Mouse (Mus musculus): ENCODE measurements around the gene Eef1a1.
A peak's percentile ranks its signal among the peaks of the same experiment; 100 is the strongest.
"Not testable (repeated sequence)": the region's sequence is repeated elsewhere in the genome, so short reads cannot be mapped to it uniquely, and the experiment has no call there.

Eef1a1 gene

GRCm38 (mm10) chr9:78488890-78489420, at the start of gene Eef1a1:
TSS of gene Eef1a1 (minus strand) at chr9:78489151.
- DNase-seq (ENCODE audit: low read depth, low spot score) = no peak

DNA sequence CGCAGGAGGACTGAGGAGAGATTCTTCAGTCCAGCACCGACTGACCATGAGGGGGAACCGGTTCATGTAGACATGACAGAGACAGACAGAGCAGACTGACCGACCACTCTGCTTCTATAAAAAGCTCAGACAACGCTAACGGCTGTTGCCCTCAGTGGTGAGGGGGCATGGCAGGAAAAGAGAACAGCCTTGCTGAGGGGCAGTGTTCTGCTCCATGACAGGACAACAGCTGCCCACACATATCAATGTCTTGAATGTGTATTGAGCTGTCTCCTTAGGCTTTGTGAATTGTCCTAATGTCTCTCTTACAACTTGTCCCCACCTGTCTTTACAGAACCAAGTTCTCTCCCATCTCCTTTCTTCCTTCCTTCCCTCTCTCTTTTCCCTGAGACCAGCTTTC, 49.5 kb upstream of the Eef1a1 start:
- no peak for DNase-seq (ENCODE audit: low read depth, low spot score)

DNA sequence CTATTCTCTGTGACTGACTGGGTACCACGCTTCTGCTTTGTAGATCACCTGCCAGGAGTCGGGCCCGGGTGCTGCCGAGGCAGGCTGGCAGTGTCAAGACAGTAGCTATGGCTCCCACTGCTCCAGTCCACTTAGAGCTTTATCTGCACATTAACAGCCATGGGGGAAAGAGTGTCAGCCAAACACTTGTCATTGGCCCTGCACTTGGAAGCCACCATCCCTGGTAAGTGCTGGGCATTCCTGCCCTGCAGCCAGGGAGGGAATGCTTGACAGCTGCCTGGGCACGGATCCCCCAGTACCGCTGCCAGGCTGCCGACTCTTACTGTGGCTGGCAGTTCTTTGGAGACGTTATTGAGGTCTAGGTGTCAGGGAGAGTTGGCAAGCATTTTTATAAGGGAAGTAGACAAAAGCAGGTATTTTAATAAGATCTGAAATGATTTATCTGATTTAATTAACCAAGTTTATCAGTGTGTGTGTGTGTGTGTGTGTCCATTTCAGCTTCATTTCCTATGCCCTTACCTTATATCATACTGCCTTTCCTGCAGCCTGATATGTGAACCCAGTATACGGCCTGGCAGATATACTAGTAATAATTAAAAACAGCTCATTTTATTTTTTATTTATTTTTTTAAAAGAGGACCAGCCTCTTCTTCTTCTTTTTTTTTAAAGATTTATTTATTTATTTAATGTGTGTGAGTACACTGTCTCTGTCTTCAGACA, 48.4 kb upstream of the Eef1a1 start:
- no peak for DNase-seq (ENCODE audit: low read depth, low spot score)

- DNase-seq (ENCODE audit: low read depth, low spot score) = no peak
These were observed 45.7 kb upstream of the Eef1a1 start for GRCm38 (mm10) chr9:78534606-78535005.

DNA sequence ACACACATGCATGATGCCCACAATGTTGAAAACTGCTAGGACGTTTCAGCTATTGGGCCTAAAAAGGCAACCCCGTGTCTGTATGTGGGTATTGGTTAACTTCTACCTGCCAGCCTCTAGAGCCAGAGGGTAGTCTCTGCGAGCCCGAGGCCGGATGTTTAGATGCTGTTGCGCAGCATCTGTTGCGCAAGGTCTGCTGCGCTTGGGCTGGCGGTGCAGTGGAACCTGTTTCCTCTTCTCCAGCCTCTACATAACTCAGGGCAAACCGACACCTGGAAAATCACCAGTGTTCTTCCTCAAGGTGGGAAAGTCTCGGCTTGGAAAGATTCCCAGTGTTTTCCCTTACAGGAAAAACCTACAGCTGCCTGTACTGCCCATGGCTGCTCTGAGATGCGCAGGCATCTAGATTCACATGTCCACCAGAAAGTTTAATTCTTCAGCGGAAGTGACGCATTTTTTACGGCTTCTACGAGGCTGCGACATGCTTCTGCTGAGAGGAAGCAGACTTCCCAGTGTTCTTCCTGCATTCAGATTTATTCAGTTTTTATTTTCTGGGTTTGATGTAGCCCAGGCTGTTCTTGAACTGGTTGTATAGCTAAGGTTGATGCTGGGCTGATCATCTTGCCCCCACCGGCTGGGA, 44.5 kb upstream of the Eef1a1 start:
- DNase-seq (ENCODE audit: low read depth, low spot score) = no peak

- DNase-seq (ENCODE audit: low read depth, low spot score) = no peak
These were observed 43.4 kb upstream of the Eef1a1 start for GRCm38 (mm10) chr9:78532341-78532819.

DNA sequence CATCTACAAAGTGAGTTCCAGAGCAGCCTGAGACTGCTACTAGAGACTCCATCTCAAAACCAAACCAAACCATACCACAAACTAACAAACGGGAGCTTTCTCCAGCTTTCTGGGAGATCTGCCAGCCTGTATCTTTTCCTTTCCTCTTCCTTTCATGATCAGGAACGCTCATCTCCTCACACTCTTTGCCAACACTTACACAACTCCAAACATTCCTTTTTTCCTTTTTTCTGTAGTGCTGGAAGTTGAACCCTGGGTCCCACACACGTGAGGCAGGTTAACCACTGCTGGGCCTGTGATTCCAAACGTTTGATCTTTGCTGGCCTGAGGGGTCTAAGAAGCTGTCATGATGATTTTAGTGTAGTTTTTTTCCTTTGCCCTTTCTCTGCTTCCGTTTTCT, 42.9 kb upstream of the Eef1a1 start:
- DNase-seq (ENCODE audit: low read depth, low spot score) = no peak

- peak; percentile 82 for DNase-seq (ENCODE audit: low read depth, low spot score)
These were observed 38.9 kb upstream of the Eef1a1 start for GRCm38 (mm10) chr9:78527767-78528381.

DNA sequence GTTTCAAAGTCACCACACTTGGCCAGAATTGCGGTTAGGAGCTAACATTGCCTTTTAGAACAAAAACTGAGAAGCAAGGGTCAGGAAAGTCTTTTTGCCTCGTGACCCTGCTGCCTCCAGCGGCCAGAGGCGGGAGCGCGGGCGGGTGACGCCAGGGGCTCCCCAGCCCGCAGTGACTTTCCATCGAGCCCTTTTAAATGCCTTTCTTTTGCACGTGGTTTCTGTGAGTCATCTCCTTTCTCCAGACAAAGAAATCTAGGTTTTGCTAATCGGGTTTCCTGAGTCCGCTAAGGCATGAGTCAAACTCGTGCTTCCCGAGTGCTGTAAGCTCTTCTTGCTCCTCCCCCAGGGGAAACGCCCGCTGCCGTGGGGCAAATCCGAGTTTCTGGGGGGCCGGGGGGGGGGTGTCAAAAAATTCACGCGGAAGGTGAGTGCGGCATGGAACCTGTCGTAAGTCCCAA, 38.4 kb upstream of the Eef1a1 start:
- DNase-seq (ENCODE audit: low read depth, low spot score) = peak; percentile 78

DNA sequence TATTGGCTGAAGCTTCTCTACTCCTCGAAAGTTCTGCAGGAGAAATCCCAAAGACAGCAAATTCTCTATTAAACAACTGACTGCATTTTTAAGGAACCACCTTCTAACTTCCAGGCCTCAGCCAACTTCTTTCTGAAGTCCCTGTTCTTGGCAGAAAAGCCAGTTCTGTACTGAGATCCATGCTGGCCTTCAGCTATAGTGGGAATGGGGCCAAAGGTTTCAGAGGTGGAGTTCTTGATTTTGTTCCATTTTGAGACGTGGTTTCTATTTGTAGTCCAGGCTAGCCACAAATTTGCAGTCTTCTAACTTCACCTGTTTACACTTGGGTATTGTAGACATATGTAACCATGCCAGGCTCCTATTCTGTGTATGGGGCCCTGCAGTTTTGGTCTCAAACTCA, 37.3 kb upstream of the Eef1a1 start:
- DNase-seq (ENCODE audit: low read depth, low spot score) = no peak

GRCm38 (mm10) chr9:78525451-78526135, 36.6 kb upstream of the Eef1a1 start:
- no peak for DNase-seq (ENCODE audit: low read depth, low spot score)

DNA sequence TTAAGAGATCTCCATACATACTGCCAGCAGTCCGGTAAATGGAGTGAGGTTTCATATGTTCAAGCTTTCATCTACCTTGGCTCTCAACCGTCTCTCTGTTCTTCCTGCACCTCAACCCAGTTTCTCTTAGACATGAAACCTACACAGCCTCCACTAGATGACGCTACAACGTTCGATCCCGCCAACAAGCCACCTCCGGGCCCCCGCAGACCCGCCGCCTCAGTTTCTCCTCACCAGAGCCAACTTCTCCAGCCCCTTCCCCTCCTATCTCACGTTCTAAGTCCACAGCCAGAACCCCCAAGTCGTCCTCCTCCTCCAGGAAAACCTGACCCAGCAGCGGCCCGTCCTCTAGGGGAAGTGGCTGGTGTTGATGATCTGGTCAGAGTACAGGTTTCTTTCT, 32.7 kb upstream of the Eef1a1 start:
- DNase-seq (ENCODE audit: low read depth, low spot score) = no peak

- peak; percentile 67 for DNase-seq (ENCODE audit: low read depth, low spot score)
These were observed 32.0 kb upstream of the Eef1a1 start for GRCm38 (mm10) chr9:78520780-78521601.

- peak; percentile 95 for DNase-seq (ENCODE audit: low read depth, low spot score)
These were observed 31.3 kb upstream of the Eef1a1 start for GRCm38 (mm10) chr9:78520127-78520779.

GRCm38 (mm10) chr9:78517237-78517636, 28.3 kb upstream of the Eef1a1 start:
- not testable (repeated sequence) for DNase-seq (ENCODE audit: low read depth, low spot score)

GRCm38 (mm10) chr9:78516125-78516524, 27.2 kb upstream of the Eef1a1 start:
- DNase-seq (ENCODE audit: low read depth, low spot score) = no peak

DNA sequence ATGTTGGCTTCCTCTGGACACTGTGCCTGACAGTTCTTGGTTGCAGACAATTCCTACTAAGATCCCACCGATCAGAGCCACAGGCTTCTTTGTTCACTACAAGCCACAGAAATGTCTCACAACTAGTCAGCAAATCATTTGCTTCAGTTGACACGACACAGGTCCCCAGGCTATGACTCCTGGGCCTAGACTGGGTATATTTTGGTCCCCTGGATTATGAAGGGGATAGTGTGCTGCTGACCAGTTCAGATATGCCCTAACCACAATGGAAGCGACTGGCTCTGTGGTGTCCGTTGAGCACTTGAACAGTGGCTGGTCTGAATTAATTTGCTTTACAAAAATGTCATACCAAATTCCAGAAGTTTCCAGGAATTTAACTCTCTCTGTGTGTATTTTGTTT, 25.7 kb upstream of the Eef1a1 start:
- DNase-seq (ENCODE audit: low read depth, low spot score) = no peak

GRCm38 (mm10) chr9:78513776-78514500, 25.0 kb upstream of the Eef1a1 start:
- DNase-seq (ENCODE audit: low read depth, low spot score) = no peak

- no peak for DNase-seq (ENCODE audit: low read depth, low spot score)
These were observed 22.8 kb upstream of the Eef1a1 start for GRCm38 (mm10) chr9:78511705-78512104.
